Mouse (Mus musculus) erythroid progenitor cell, adult 5-6 weeks (primary cell): ENCODE results near the gene Gm38431. TPM values are rescaled to one million over a fixed set of nuclear protein-coding genes. Genes with fewer than 3 reads are reported as not detected.

Experiments used
- ATAC-seq: replicated peaks from 2 replicates; pipeline ENCODE4 v1.8.0; 2016; ENCODE audit warnings: moderate number of reproducible peaks, mild to moderate bottlenecking, moderate TSS enrichment, inconsistent platforms; ENCODE audit not compliant: poor library complexity, low FRiP score, severe bottlenecking
- total RNA-seq, 2 experiments: library from RNA; stranded (forward) in 1 of 2; stranded (reverse) in 1 of 2; fragments of 150-400 nt in 1 of 2; fragments of 186-747, 209-891 nt in 1 of 2; gene quantifications; 2 replicates each; pipeline versions ENCODE4 v1.2.3 to v1.2.4; 2015 to 2017; ENCODE audit warnings: low replicate concordance in 2 of 2

The Gm38431 gene
- total RNA-seq, 2 experiments from 2014 or later, result 34.0 TPM; not detected in 1

GRCm38 (mm10) chr9:21107607-21108237, 15.9 kb upstream of the Gm38431 start:
- ATAC-seq, result no peak

DNA sequence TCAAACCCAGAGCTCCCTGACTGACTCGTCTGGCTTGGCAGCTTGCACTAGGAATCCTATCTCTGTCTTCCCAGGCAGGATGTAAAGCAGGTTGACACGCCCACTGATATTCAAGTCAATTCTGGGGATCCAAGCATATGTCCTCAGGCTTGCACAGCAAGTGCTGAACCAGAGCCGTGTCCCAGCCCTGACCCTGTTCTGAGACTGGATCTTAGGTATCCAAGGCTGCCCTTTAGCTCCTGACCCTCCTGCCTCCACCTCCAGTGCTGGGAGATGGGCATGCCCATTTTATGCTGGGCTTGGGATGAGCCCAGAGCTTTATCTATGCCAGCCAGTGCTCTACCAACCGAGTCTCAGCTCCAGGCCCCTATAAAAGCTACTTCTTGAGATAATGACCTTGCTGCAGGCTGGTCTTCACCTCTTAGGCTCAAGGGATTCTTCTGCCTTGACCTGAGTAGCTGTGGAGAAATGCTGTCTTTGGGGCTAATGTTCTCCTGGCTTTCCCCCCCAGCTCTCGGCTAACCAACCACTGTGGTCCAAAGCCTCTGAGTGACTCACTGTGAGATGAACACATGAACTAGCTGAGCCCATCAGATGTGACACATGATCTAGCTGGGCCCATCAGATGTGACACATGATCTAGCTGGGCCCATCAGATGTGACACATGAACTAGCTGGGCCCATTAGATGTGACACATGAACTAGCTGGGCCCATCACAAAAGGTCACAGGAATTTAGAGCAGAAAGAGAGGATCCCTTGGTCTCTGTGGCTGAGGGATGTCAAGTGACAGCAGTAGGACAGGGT, 14.2 kb upstream of the Gm38431 start:
- ATAC-seq, result peak; percentile 92

DNA sequence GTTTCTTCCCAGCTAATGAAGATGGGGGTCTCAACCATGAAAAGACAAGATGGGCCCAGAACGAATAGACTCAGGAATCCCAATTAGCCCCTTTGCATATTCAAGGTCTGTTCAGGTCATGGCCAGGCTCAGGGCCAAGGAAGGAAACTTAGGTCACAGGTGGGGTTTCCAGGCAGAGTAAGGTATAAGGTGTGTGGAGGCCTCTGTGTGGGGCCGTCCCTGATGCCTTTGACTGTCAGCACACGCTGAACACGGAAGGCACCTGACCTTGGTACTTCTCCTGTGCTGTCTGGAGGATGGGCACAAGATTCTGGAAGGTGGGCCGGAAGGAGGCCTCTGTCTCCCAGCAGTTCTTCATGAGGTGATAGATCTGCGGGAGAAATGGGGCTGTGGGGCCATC, 13.0 kb upstream of the Gm38431 start:
- no peak for ATAC-seq

- no peak for ATAC-seq
These were observed 10.3 kb upstream of the Gm38431 start for GRCm38 (mm10) chr9:21102076-21102475.

DNA sequence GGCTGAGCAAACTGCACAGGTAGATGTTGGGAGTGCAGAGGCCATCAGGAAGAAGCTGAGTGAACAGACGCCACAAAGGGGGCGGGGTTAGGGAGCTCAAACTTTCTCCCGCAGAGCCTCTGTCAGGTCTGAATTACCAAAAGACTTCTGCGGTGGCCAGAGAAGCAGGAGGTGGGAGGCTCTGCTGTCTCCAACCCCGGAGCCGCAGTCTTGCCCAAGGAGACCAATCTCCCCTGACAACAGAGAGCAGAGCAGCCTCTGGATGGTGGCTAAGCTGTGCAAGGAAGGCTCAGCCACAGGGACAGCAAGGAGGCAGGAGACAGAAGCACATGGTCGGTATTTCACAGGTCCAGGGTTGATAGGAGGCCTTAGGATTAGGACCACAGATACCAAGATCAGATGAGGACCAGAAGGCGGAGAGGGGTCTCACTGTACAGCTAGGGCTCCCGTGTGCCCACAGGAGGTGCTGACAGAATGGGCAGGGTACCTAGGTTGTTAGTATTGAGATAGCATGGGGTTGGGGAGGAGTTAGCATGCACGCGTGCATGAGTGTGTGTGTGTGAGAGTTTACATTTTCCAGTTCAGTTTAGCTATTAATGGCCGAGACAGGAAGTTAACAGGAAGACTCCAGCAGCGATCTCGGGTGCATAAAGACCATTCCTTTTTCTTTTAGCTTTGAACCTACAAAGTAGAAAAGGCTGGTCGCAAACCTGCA, 8.8 kb upstream of the Gm38431 start:
- no peak for ATAC-seq

GRCm38 (mm10) chr9:21097793-21098192, 6.0 kb upstream of the Gm38431 start:
- peak; percentile 22 for ATAC-seq

DNA sequence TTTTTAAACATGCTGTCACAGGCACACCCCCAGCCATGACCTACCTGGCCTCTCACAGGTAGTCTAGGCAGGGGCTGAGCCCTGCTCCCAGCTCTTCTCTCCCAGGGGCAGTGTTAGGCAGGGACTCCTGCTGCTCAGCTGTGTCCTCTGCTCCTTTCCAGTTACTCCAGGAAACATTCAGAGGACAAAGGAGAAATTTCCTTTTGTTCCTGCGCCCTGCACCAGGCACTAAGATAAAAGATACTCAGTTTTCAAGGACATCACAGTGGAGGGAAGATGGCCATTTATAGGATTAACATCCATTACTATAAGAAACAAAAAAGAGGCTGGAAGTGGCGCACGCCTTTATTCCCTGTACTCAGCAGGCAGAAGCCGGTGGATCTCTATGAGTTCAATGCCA, 4.2 kb upstream of the Gm38431 start:
- ATAC-seq, result no peak

DNA sequence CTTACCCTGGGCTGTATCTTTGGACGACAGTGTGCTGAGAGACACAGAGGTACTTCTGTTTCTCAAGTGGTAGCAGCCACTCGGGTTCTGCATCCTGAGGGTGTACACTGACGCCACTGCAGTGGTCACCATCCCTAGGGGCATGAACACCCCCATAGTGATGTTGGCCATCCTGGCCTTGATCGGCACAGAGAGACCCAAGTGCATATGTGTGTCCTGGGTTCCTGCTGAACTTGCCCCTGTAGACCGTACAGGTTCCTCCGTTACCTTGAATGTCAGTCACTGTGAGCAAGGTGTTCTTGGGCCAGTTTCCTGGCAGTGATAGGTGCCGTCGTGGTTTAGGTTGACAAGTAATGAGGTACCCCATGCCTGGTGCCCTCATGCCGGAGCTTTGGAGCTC, 1.6 kb upstream of the Gm38431 start:
- ATAC-seq, result no peak

DNA sequence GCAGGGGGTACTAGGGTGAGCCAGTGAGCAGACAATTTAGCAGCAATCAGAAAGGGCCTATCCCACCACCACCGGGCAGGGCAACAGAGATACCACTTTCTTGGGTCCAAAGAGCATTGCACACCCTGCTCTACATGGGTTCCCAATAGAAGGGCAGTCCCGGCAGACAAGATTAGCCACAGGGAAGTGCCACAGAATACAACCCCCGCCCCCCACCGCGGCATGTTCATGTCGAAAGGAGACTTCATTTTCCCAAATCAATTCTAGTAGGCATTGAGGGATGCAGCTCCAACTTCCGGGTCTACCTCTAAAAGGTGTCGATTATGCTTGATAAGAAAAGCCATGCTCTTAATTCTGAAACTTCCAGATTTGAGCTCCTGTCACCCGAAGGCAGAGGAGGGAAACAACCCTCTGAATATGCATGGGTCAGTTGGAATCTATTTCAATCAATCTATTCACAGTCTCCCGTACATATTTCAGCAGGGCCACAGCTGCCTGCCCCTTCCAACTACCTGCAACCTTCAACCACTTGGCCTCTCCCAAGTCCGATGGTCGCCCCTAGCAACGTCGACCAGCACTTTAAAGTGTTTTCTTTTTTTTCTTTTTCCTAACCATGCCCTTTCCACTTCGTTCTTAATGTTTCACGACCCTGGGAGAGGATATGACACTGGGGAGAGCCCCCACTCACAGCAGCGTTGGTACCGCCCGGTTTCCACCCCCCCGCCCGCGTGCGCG, 658 bp downstream of the Gm38431 start:
- peak; percentile 15; the same call in 1 of the 2 replicates for ATAC-seq

DNA sequence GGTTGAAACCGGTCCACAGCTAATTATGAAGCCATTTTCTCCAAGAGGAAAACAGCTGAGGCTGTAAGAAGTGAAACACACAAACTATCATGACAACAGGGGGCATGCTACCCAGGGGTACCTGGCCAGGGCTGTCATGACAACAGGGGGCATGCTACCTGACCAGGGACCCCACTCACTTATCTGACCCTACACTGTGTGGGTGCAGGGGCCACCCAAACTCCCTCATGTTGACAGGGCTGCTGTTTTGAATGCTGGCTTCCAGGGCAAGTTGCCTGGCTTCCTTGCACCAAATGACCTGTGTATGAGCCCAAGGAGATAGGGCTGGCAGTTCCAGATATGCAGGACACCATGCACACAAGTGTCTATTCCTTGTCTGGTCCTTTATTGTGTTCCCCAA, 1.3 kb downstream of the Gm38431 start:
- no peak for ATAC-seq

DNA sequence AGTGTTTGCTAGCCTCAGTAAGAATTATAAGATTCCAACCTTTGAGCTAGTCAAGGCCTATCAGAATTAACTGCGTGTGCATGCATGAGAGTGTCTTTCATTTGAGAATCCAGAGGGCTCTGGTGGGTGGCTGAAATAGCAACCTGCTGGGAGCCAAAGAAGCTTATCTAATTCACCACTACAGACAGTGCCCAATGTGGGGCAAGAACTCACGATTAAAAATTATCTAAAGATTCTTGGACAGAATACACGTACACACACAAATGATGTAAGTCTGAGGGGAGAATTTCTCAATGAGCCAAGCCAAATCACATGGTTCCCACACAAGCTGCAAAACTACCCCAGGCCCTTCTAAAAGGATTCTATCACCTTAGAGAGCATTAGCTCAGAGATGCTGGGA, 8.5 kb downstream of the Gm38431 start:
- ATAC-seq, result no peak

DNA sequence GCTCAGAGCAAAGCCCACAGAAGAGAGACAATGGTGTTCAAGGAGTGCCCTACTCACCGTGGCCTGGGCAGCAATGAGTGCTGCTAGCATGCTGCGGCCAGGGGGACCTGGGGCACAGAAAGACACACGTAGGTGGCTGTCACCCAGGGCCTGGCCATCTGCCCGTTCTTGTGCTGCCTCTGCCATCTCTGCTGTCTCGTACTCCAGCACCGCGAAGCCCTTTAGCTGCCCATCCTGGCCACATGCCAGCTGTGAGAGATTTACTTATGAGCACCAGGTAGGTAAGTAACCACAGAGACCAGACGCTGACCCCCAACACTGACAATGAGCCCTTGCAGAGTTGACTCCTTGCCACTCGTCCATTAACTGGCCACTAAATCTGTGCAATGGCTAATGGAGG, 10.7 kb downstream of the Gm38431 start:
- ATAC-seq, result no peak

- ATAC-seq, result no peak
These were observed 16.2 kb downstream of the Gm38431 start for GRCm38 (mm10) chr9:21075625-21076024.

DNA sequence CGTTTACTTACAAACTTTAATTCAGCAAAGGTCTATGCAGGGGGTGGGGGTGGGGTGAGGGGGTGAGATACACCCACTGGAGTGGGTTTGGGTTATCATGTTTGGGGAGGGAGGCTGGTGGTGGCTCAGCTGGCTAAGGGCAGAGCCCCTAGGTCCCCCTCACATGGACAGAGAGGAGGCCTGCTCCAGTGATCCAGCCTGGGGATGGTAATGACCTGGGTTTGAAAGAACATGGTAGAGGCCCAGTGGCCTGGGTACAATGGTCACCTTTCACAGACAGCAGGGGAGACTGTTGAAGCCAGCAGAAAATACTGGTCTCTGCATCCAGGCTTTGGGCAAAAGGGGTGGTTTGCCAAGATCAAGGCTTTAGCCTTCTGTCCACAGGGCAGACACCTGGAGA, 17.6 kb downstream of the Gm38431 start:
- ATAC-seq, result no peak

GRCm38 (mm10) chr9:21073044-21073840, 18.6 kb downstream of the Gm38431 start, which contains the start of the genes Gm49373 and Fdx1l:
Gene Gm49373, minus strand, starts transcription at chr9:21073096.
Gene Fdx1l, minus strand, starts transcription at chr9:21073614.
- peak; percentile 91 for ATAC-seq

- ATAC-seq, result no peak
These were observed 19.2 kb downstream of the Gm38431 start for GRCm38 (mm10) chr9:21072641-21073040.

DNA sequence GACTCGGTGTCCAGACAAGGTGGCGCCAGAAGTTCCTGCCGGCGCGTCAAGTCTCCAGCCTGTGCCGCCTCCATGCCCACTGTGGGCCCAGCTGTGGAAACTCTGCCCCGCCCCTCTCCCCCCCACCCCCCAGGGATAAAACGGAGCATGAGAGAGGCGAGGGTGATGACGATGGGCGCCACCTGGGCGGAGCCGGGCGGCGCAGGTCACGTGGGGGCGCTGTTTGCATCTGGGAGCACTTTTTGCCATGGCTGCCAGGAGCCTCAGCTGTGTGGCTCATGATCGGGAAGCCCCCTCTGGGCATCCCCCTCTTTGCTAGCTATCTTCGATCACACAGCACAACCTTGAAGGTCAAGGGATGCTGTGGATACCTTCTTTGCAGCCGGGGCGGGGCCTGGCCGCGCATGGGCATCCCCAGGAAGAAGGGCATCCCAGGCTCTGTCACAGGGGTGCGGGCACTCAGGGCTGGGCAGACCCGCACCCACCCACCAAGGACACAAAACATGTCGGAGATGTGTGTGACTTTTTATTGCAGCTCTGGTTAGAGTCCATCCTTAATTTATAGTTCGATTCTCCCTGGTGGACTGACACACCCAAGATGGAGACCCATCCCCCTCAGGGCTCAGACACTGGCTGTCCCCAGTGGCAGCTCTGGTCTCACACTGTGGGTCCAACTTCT, 24.7 kb downstream of the Gm38431 start, which contains the start of gene Zglp1:
Gene Zglp1 (minus strand): TSS at position 88 of the 679 bp plus-strand sequence.
- no peak for ATAC-seq

GRCm38 (mm10) chr9:21062928-21063327, 28.9 kb downstream of the Gm38431 start:
- ATAC-seq, result no peak

DNA sequence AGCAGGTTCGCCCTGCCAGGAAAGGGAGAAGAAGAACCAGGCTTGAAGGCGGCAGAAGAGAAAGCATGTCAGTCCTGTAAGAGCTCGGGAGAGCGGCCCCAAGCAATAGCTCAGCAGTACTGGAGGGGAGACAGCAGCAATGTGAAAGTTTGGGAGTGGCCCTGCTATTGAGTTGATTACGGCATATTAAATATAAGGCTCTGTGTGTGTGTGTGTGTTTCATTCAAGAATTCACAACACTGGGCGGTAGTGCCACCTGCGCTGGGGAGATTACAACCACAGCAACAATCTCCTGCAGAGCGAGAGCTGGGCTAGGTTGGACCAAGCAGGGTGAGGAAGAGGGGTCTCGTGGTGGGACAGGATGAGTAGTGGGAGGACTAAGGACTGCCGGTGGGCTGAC, 40.2 kb downstream of the Gm38431 start:
- peak; percentile 80 for ATAC-seq
